Mouse (Mus musculus): ENCODE measurements around the gene Scgb1b10. TPM values are rescaled to one million over a fixed set of nuclear protein-coding genes. Genes with fewer than 3 reads are reported as not detected.

The Scgb1b10 gene
- not detected for polyA plus RNA-seq (2014; fragmentation: Illumina TruSeq; extraction: RNeasy Lipid Tissue Mini Kit (QIAGEN cat#74804); ENCODE audit: low read depth, low replicate concordance)

GRCm38 (mm10) chr7:32100553-32100952 is at the start of gene Scgb1b10:
Gene Scgb1b10, plus strand, starts transcription at chr7:32100853.

Other genes with a start within 250 kb of the Scgb1b10 start
- gene Scgb2b11, start 110.3 kb downstream of the Scgb1b10 start, polyA plus RNA-seq (2014; fragmentation: Illumina TruSeq; extraction: RNeasy Lipid Tissue Mini Kit (QIAGEN cat#74804); ENCODE audit: low read depth, low replicate concordance), result not detected
- gene Scgb1b11, start 122.0 kb downstream of the Scgb1b10 start, polyA plus RNA-seq (2014; fragmentation: Illumina TruSeq; extraction: RNeasy Lipid Tissue Mini Kit (QIAGEN cat#74804); ENCODE audit: low read depth, low replicate concordance), result not detected
- gene Scgb2b12, start 226.4 kb downstream of the Scgb1b10 start, polyA plus RNA-seq (2014; fragmentation: Illumina TruSeq; extraction: RNeasy Lipid Tissue Mini Kit (QIAGEN cat#74804); ENCODE audit: low read depth, low replicate concordance), result not detected
- not detected for gene Scgb1b12, start 233.3 kb downstream of the Scgb1b10 start, polyA plus RNA-seq (2014; fragmentation: Illumina TruSeq; extraction: RNeasy Lipid Tissue Mini Kit (QIAGEN cat#74804); ENCODE audit: low read depth, low replicate concordance)